Mouse (Mus musculus) kidney, adult 2 months (tissue): ENCODE measurements around the gene Eif3i. TPM values are rescaled to one million over a fixed set of nuclear protein-coding genes. Genes with fewer than 3 reads are reported as not detected.
"Not testable (repeated sequence)": the region's sequence is repeated elsewhere in the genome, so short reads cannot be mapped to it uniquely, and the experiment has no call there.

Experiments
- DNase-seq: peaks from one replicate; pipeline ENCODE4 v3.0.0; 2021
- H3K27ac ChIP-seq: fragments of 200-500 bp; 2 replicates; pipeline ENCODE4 v1.5.1; 2012; ENCODE audit warnings: low read depth, low read length, control low read depth, inconsistent platforms; ENCODE audit not compliant: insufficient read depth
- H3K27me3 ChIP-seq: fragments of 200-500 bp; replicated peaks from 2 replicates; pipeline ENCODE4 v1.6.1; 2012; ENCODE audit warnings: mild to moderate bottlenecking, moderate library complexity, low read length, inconsistent platforms; ENCODE audit not compliant: control insufficient read depth, insufficient read depth
- H3K36me3 ChIP-seq: fragments of 200-500 bp; 2 replicates; pipeline ENCODE4 v1.6.1; 2012; ENCODE audit warnings: mild to moderate bottlenecking, moderate library complexity, low read length, inconsistent platforms; ENCODE audit not compliant: control insufficient read depth, insufficient read depth
- H3K4me1 ChIP-seq: fragments of 200-500 bp; 2 replicates; pipeline ENCODE4 v1.6.1; 2011; ENCODE audit warnings: low read length; ENCODE audit not compliant: control insufficient read depth, insufficient read depth
- H3K4me3 ChIP-seq: fragments of 200-500 bp; 2 replicates; pipeline ENCODE4 v1.5.1; 2011; ENCODE audit warnings: mild to moderate bottlenecking, low read depth, low read length, control low read depth; ENCODE audit not compliant: insufficient read depth
- CTCF ChIP-seq: fragments of 200-500 bp; conservative IDR thresholded peaks from 2 replicates; pipeline ENCODE4 v1.5.1; 2011; ENCODE audit warnings: low read depth, mild to moderate bottlenecking, control low read depth, low read length, moderate library complexity, mixed read lengths; ENCODE audit not compliant: insufficient read depth, insufficient read length
- POLR2A ChIP-seq: fragments of 200-500 bp; IDR thresholded peaks from one replicate; pipeline ENCODE4 v1.6.1; 2011; ENCODE audit warnings: low read depth, low read length, control low read depth
- WGBS: fragments of 180-500 bp; shearing (Covaris S2); methylation state at CpG from one replicate; pipeline ENCODE4 v1.1.7; 2018; 5-methylcytosine and 5-hydroxymethylcytosine counted together
- polyA plus RNA-seq: library from polyadenylated mRNA; depleted of rRNA; stranded (reverse); fragments of >200 nt; gene quantifications from 2 replicates; pipeline ENCODE4 v1.2.3, GENCODE M21; 2012

Gene Eif3i
- polyA plus RNA-seq, 1 experiment, result 311 TPM

DNA sequence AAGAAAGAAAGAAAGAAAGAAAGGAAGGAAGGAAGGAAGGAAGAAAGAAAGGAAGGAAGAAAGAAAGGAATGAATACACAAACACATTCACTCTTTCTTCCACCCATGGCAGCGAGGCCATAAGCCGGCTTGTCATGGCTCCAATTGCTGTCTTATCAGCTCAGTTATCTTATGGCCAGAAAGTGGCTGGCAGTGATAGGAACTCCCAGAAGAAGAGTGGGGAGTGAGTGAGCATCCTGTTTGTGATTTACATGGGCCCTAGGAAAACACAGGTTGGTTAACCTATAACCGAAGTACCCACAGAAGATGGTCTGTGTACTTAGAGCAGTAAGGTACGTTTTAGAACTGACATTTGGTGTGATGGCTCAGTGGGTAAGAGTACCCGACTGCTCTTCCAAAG is 39.3 kb downstream of the Eif3i start:
- H3K27me3 ChIP-seq, result no peaks in the 10 kb centered on the region
- H3K36me3 ChIP-seq, result no peaks in the 10 kb centered on the region
- no peak for TF ChIP-seq CTCF
- no peak for TF ChIP-seq POLR2A
- H3K27ac ChIP-seq, result no peak overlapping the region
- 75% methylated on average over 5 of the region's 5 CpGs for WGBS
- DNase-seq, result no peak
- H3K4me3 ChIP-seq, result no peak overlapping the region
- peaks cover 4% of the 10 kb centered on the region; the same call in 1 of the 2 replicates for H3K4me1 ChIP-seq

DNA sequence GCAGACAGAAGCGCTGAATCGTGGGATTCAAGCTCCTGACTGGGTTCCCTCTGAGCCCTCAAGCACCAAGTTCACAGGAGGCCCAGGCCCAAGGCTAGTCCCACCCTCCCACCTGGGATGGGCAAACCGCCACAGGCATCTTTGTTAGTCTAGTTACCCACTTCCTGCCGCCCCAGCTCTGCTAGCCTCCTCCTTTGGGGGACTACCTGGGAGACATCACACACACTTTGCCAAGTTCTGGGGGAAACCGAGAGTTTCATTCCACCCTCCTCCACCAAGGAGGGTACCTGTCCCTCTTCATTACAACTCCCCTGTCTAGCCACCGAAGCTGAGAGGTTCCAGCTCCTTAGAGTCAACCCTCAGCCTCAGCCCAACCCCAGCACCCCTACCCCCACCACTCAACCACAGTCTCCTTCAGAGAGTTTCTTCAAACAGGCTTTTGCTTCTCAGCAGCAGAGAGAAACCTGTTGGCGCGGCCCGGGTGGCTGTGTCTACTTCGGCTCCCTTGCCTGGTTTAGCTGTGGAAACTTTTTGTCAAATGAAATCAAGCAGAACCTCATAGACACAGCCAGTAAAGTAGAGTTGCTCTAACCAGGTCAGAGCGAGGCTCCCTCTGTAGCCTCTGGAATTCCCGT is 42.0 kb downstream of the Eif3i start:
- H3K27me3 ChIP-seq, result no peaks in the 10 kb centered on the region
- DNase-seq, result no peak
- peaks cover 4% of the 10 kb centered on the region; the same call in 1 of the 2 replicates for H3K4me1 ChIP-seq
- 85% methylated on average over 12 of the region's 12 CpGs for WGBS
- H3K36me3 ChIP-seq, result no peaks in the 10 kb centered on the region
- H3K27ac ChIP-seq, result no peak overlapping the region
- H3K4me3 ChIP-seq, result no peak overlapping the region
- TF ChIP-seq POLR2A (no peak), CTCF (no peak)

DNA sequence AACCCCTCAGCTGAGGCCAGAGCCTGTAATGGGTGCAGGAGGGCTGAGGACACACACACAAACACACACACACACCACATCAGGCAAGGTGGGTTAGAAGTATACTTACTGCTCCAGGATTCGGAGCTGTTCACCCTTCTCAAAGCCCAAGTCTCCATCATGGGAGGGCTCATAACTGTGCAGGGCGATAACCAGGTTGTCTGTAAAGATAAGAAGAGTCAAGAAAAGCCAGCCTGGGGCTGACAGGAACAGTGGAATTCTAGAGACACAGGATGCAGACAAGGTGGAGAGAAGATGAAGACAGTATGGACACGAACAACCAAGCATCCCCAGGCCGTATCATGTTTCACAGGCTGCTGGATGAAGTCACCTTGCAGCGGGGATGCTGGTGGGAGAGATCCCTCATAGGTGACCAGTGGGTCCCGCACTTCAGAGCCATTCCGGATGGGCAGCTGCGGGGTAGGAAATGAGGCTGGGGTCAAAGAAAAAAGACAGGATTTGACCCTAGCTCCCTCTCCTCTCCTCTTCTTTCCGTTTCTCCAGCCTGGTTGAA is 43.1 kb downstream of the Eif3i start:
- Histone ChIP-seq H3K4me3 (no peak overlapping the region), H3K27ac (no peak overlapping the region), H3K4me1 (peaks cover 4% of the 10 kb centered on the region; the same call in 1 of the 2 replicates), H3K27me3 (no peaks in the 10 kb centered on the region), H3K36me3 (no peaks in the 10 kb centered on the region)
- no peak for DNase-seq
- TF ChIP-seq CTCF, result no peak
- no peak for TF ChIP-seq POLR2A
- WGBS, result 81% methylated on average over 9 of the region's 9 CpGs

DNA sequence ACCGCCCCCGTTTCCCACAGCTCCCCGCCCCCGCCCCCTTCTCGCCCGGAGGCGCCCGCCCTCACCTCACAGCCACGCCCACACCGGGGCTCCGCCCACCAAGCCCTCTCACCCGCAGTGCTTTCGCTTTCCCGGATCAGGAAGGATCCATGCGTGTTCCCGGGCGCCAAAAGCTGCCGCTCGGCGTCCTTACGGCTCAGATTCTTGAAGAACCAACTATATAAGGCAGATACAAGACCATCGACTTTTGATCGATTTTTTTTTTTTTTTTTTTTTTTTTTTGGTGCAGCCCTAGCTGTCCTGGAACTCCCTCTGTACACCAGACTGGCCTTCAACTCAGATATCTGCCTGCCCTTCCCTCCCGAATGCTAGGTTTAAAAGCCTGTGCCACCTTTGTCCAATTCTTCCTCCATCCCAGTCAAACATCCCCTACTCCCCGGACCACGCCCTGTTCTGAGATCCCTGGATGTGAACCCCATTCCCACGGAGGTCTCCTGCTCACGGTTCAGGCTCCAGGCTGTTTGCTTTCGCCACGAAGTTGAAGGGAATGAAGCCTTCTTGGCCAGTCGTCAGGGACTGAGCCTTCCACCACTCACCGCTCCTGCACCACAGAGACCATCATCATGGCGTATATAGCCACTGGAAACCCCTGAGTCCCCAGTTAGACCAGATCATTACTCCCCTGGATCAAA is 43.8 kb downstream of the Eif3i start:
- WGBS, result 7% methylated on average over 33 of the region's 33 CpGs
- Histone ChIP-seq H3K4me3 (peak overlapping the region; percentile 71), H3K27me3 (no peaks in the 10 kb centered on the region), H3K4me1 (peaks cover 4% of the 10 kb centered on the region; the same call in 1 of the 2 replicates), H3K36me3 (no peaks in the 10 kb centered on the region), H3K27ac (peak overlapping the region; percentile 19)
- TF ChIP-seq CTCF (no peak), POLR2A (peak; percentile 68)
- peak; percentile 94 for DNase-seq

DNA sequence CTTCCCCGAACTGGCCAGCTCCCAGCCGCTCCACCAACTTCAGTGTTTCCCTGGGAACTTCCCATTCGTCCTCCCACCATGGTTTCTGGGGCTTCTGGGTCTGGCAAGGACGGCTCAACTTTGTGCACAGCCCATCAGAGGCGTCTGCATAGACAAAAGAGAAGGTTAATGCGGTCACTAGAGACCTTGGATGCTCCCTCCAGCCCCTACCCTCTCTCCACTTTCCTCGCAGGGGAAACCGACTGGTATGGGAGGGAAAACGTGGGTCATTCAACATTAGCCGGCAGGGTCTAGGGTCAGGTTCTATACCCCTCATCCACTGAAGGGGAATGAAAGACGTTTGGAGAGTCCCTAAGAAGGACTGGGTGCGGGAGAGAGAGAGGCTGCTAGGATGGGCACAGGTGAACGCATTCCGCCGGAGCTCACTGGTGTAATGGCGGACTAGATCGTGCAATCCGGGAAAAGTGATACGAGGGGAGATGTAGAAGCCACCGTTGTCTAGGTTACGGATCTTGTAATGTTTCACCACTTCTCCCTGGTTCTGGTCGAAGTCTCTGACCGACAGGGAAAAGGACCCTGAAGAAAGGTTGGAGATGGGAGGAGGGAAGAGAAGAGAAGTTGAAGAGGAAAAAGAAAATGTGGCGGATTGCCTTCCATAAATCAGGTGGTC is 44.5 kb downstream of the Eif3i start:
- H3K4me3 ChIP-seq, result peak overlapping the region; percentile 71
- no peak for DNase-seq
- H3K36me3 ChIP-seq, result no peaks in the 10 kb centered on the region
- under 1% methylated on average over 24 of the region's 24 CpGs for WGBS
- H3K27ac ChIP-seq, result peak overlapping the region; percentile 37
- H3K27me3 ChIP-seq, result no peaks in the 10 kb centered on the region
- TF ChIP-seq CTCF, result no peak
- TF ChIP-seq POLR2A, result no peak
- H3K4me1 ChIP-seq, result peaks cover 4% of the 10 kb centered on the region; the same call in 1 of the 2 replicates

DNA sequence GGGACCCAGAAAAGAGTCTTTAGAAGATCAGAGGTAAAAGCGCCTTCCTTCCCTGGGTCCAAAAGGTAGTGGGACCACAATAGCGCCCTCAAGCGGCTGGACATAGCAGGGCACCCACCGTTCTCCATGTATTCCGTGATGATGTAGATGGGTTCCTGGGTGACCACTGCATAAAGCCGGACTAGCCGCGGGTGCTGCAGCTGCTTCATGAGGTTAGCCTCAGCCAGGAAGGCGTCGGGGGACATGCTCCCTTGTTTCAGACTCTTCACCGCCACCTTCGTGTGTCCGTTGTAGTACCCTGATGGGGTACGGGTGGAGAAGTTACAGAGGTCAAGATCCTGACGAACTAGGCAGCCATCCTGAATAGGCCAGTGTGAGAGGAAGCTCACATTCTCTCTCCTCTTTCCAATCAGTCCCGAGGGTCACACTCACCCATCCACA is 45.0 kb downstream of the Eif3i start:
- peak; percentile 55 for DNase-seq
- H3K4me3 ChIP-seq, result peak overlapping the region; percentile 71; the same call in 1 of the 2 replicates
- no peak overlapping the region for H3K27ac ChIP-seq
- TF ChIP-seq CTCF (peak; percentile 69), POLR2A (no peak)
- 11% methylated on average over 16 of the region's 16 CpGs for WGBS
- no peaks in the 10 kb centered on the region for H3K27me3 ChIP-seq
- H3K4me1 ChIP-seq, result peaks cover 4% of the 10 kb centered on the region; the same call in 1 of the 2 replicates
- no peaks in the 10 kb centered on the region for H3K36me3 ChIP-seq

DNA sequence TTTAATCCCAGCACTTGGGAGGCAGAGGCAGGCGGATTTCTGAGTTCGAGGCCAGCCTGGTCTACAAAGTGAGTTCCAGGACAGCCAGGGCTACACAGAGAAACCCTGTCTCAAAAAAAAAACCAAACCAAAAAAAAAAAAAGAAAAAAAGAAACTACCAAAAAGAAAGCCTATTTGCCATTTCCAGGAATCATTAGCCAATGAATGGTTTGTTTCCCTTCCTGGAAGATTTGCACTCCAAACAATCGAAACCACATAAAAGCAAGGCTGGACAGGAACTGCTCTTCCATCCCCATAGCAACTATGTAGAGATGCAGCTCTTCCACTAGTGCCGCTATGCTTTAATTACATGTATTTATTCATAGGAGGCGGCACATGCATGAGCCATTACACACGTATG is 45.9 kb downstream of the Eif3i start:
- H3K36me3 ChIP-seq, result not testable (repeated sequence)
- 74% methylated on average over 4 of the region's 6 CpGs for WGBS

More for the DNA sequence above, 45.9 kb downstream of the Eif3i start:
- not testable (repeated sequence) for DNase-seq, H3K4me3 ChIP-seq, H3K4me1 ChIP-seq, H3K27me3 ChIP-seq, H3K27ac ChIP-seq
